Mouse (Mus musculus) midbrain, embryonic 16.5 days (tissue): ENCODE measurements around the gene Top1. TPM values are rescaled to one million over a fixed set of nuclear protein-coding genes. Genes with fewer than 3 reads are reported as not detected.

Source experiments
- ATAC-seq: fragments of 200-750 bp; cut with Nextera tagmentation; 2 replicates; pipeline ENCODE4 v1.8.0; 2017; ENCODE audit warnings: moderate TSS enrichment
- H3K27ac ChIP-seq: fragments of 300-500 bp; sonication (generic); 2 replicates; pipeline ENCODE4 v1.5.1; 2014; ENCODE audit warnings: mild to moderate bottlenecking, low read length, mixed read lengths
- H3K27me3 ChIP-seq: fragments of 300-500 bp; sonication (generic); 2 replicates; pipeline ENCODE4 v1.6.1; 2014; ENCODE audit warnings: low read depth, low read length, mixed read lengths; ENCODE audit not compliant: control insufficient read depth, insufficient read depth
- H3K36me3 ChIP-seq: fragments of 300-500 bp; sonication (generic); 2 replicates; pipeline ENCODE4 v1.6.1; 2014; ENCODE audit warnings: mild to moderate bottlenecking, low read length, moderate library complexity, mixed read lengths; ENCODE audit not compliant: control insufficient read depth, insufficient read depth
- H3K4me1 ChIP-seq: fragments of 300-500 bp; sonication (generic); 2 replicates; pipeline ENCODE4 v1.6.1; 2014; ENCODE audit warnings: mild to moderate bottlenecking, low read length, mixed read lengths; ENCODE audit not compliant: control insufficient read depth, insufficient read depth
- H3K4me2 ChIP-seq: fragments of 300-500 bp; sonication (generic); 2 replicates; pipeline ENCODE4 v1.6.1; 2014; ENCODE audit warnings: mild to moderate bottlenecking, low read length, mixed read lengths
- H3K4me3 ChIP-seq: fragments of 300-500 bp; sonication (generic); 2 replicates; pipeline ENCODE4 v1.5.1; 2014; ENCODE audit warnings: low read depth, mild to moderate bottlenecking, low read length, moderate library complexity, mixed read lengths
- H3K9ac ChIP-seq: fragments of 300-500 bp; sonication (generic); 2 replicates; pipeline ENCODE4 v1.6.1; 2014; ENCODE audit warnings: low read depth, low read length, mixed read lengths
- H3K9me3 ChIP-seq: fragments of 300-500 bp; sonication (generic); replicated peaks from 2 replicates; pipeline ENCODE4 v1.6.1; 2014; ENCODE audit warnings: mild to moderate bottlenecking, low read length, mixed read lengths; ENCODE audit not compliant: control insufficient read depth, poor library complexity, severe bottlenecking
- WGBS: fragments of 180-500 bp; shearing (Covaris S2); extraction: QIAGEN DNeasy Blood & Tissue Kit; methylation state at CpG from one replicate; pipeline ENCODE4 v1.1.7; 2014; 5-methylcytosine and 5-hydroxymethylcytosine counted together
- polyA plus RNA-seq: library from polyadenylated mRNA; unstranded; fragments of >200 nt; fragmentation: Nextera tagmentation; extraction: Ambion mirVana; gene quantifications from 2 replicates; pipeline ENCODE4 v1.2.1, GENCODE M21; 2015

Gene Top1
- polyA plus RNA-seq, 1 experiment from 2014 or later, result 68.7 TPM

- Histone ChIP-seq H3K4me1 (peaks cover 2% of the 10 kb centered on the region; the same call in 1 of the 2 replicates), H3K36me3 (no peaks in the 10 kb centered on the region), H3K9ac (no peak overlapping the region), H3K27ac (no peak overlapping the region), H3K4me2 (no peak overlapping the region), H3K4me3 (no peak overlapping the region), H3K9me3 (no peaks in the 10 kb centered on the region), H3K27me3 (no peaks in the 10 kb centered on the region)
- 89% methylated on average over 5 of the region's 5 CpGs for WGBS
- no peak for ATAC-seq
Measured at GRCm38 (mm10) chr2:160619300-160619699, 26.4 kb upstream of the Top1 start.

- Histone ChIP-seq H3K4me2 (no peak overlapping the region), H3K9me3 (no peaks in the 10 kb centered on the region), H3K36me3 (no peaks in the 10 kb centered on the region), H3K9ac (no peak overlapping the region), H3K4me1 (peaks cover 2% of the 10 kb centered on the region; the same call in 1 of the 2 replicates), H3K27me3 (no peaks in the 10 kb centered on the region), H3K4me3 (no peak overlapping the region), H3K27ac (no peak overlapping the region)
- ATAC-seq, result no peak
- WGBS, result 60% methylated on average over 9 of the region's 9 CpGs
Measured at GRCm38 (mm10) chr2:160619831-160620230, 25.9 kb upstream of the Top1 start.

- H3K9ac ChIP-seq, result no peak overlapping the region
- no peaks in the 10 kb centered on the region for H3K27me3 ChIP-seq
- H3K4me1 ChIP-seq, result peaks cover 2% of the 10 kb centered on the region; the same call in 1 of the 2 replicates
- H3K9me3 ChIP-seq, result no peaks in the 10 kb centered on the region
- no peak overlapping the region for H3K4me3 ChIP-seq
- no peak for ATAC-seq
- WGBS, result 78% methylated on average over 6 of the region's 6 CpGs
- no peak overlapping the region for H3K4me2 ChIP-seq
- no peaks in the 10 kb centered on the region for H3K36me3 ChIP-seq
- no peak overlapping the region for H3K27ac ChIP-seq
Measured at GRCm38 (mm10) chr2:160620279-160620963, 25.3 kb upstream of the Top1 start.

- no peak for ATAC-seq
- WGBS, result 86% methylated on average over 11 of the region's 11 CpGs
- Histone ChIP-seq H3K4me3 (no peak overlapping the region), H3K27me3 (no peaks in the 10 kb centered on the region), H3K9me3 (no peaks in the 10 kb centered on the region), H3K36me3 (no peaks in the 10 kb centered on the region), H3K9ac (no peak overlapping the region), H3K4me1 (peaks cover 2% of the 10 kb centered on the region; the same call in 1 of the 2 replicates), H3K27ac (no peak overlapping the region), H3K4me2 (no peak overlapping the region)
Measured at GRCm38 (mm10) chr2:160621001-160621448, 24.7 kb upstream of the Top1 start.

- ATAC-seq, result no peak
- Histone ChIP-seq H3K36me3 (no peaks in the 10 kb centered on the region), H3K4me3 (no peak overlapping the region), H3K4me1 (peaks cover 2% of the 10 kb centered on the region; the same call in 1 of the 2 replicates), H3K27me3 (no peaks in the 10 kb centered on the region), H3K9me3 (no peaks in the 10 kb centered on the region), H3K4me2 (no peak overlapping the region), H3K27ac (no peak overlapping the region), H3K9ac (no peak overlapping the region)
- WGBS, result 63% methylated on average over 5 of the region's 5 CpGs
Measured at GRCm38 (mm10) chr2:160621661-160622211, 24.0 kb upstream of the Top1 start.

- WGBS, result 75% methylated on average over 3 of the region's 3 CpGs
- H3K4me2 ChIP-seq, result no peak overlapping the region
- H3K9me3 ChIP-seq, result no peaks in the 10 kb centered on the region
- H3K9ac ChIP-seq, result no peak overlapping the region
- H3K27ac ChIP-seq, result no peak overlapping the region
- no peak for ATAC-seq
- H3K36me3 ChIP-seq, result no peaks in the 10 kb centered on the region
- peaks cover 2% of the 10 kb centered on the region; the same call in 1 of the 2 replicates for H3K4me1 ChIP-seq
- H3K27me3 ChIP-seq, result no peaks in the 10 kb centered on the region
- H3K4me3 ChIP-seq, result no peak overlapping the region
Measured at GRCm38 (mm10) chr2:160622646-160623045, 23.0 kb upstream of the Top1 start.

- 80% methylated on average over 3 of the region's 3 CpGs for WGBS
- Histone ChIP-seq H3K9ac (no peak overlapping the region), H3K4me1 (peaks cover 2% of the 10 kb centered on the region; the same call in 1 of the 2 replicates), H3K4me3 (no peak overlapping the region), H3K4me2 (no peak overlapping the region), H3K27ac (no peak overlapping the region), H3K9me3 (no peaks in the 10 kb centered on the region), H3K36me3 (no peaks in the 10 kb centered on the region), H3K27me3 (no peaks in the 10 kb centered on the region)
- no peak for ATAC-seq
Measured at GRCm38 (mm10) chr2:160623745-160624144, 21.9 kb upstream of the Top1 start.

- no peak for ATAC-seq
- H3K27ac ChIP-seq, result no peak overlapping the region
- H3K9me3 ChIP-seq, result no peaks in the 10 kb centered on the region
- H3K36me3 ChIP-seq, result no peaks in the 10 kb centered on the region
- no peak overlapping the region for H3K9ac ChIP-seq
- WGBS, result 93% methylated on average over 11 of the region's 11 CpGs
- no peak overlapping the region for H3K4me2 ChIP-seq
- H3K27me3 ChIP-seq, result no peaks in the 10 kb centered on the region
- no peak overlapping the region for H3K4me3 ChIP-seq
- no peaks in the 10 kb centered on the region for H3K4me1 ChIP-seq
Measured at GRCm38 (mm10) chr2:160627207-160628025, 18.3 kb upstream of the Top1 start.

- Histone ChIP-seq H3K27me3 (no peaks in the 10 kb centered on the region), H3K9me3 (no peaks in the 10 kb centered on the region), H3K4me2 (no peak overlapping the region), H3K9ac (no peak overlapping the region), H3K36me3 (no peaks in the 10 kb centered on the region), H3K4me1 (no peaks in the 10 kb centered on the region), H3K4me3 (no peak overlapping the region), H3K27ac (no peak overlapping the region)
- ATAC-seq, result no peak
- WGBS, result 72% methylated on average over 5 of the region's 5 CpGs
Measured at GRCm38 (mm10) chr2:160628055-160628454, 17.6 kb upstream of the Top1 start.
